Mouse (Mus musculus) WW6 (cell line): ENCODE measurements around the gene Cgnl1.
A peak's percentile ranks its signal among the peaks of the same experiment; 100 is the strongest.
"Not testable (repeated sequence)": the region's sequence is repeated elsewhere in the genome, so short reads cannot be mapped to it uniquely, and the experiment has no call there.

Experiments
- DNase-seq: peaks from one replicate; pipeline ENCODE4 v3.0.0-alpha.2; 2013; ENCODE audit warnings: low read depth, low spot score

Cgnl1 gene

GRCm38 (mm10) chr9:71623871-71624569 is 147.4 kb downstream of the Cgnl1 start:
- no peak for DNase-seq

- no peak for DNase-seq
Measured at GRCm38 (mm10) chr9:71622593-71622992, 148.8 kb downstream of the Cgnl1 start.

GRCm38 (mm10) chr9:71621968-71622367 is 149.4 kb downstream of the Cgnl1 start:
- DNase-seq, result no peak

DNA sequence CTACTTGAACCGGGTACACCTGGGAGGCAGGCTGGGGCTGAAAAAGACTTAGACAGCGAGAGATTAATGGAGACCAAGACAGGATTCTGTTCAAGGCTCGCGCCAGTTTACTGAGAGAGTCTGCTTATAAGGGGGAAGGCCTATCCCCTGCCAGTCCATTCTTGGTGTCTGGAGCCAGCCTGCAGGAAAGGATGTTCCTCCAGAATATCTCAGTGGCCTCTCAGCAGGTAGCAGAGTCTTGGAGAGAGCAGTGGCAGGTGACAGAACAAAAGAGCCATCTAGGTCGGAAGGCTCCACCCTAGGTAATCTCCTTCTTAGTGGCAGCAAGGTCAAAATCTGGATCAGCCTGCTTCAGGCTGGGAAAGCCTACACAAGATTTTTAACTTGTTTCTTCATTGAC is 151.3 kb downstream of the Cgnl1 start:
- not testable (repeated sequence) for DNase-seq

DNA sequence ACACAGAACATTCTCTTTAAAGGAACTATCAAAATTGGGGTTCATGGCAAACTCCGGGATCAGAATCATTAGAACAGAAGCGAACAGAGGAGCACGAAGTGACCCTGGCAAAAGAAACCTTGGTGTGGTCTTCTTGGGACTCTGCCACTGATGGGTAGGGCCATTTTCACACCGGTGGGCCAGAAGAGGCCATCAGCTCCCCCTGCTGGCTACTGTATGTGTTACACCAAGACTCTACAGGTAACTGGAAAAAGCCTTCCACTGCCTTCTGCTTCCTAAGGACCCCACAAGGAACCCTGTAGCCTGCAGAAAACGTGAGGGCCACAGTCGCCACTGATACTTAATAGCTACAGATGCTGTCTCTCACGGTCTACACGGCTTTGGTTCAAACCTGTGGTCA is 154.0 kb downstream of the Cgnl1 start:
- no peak for DNase-seq

- DNase-seq, result no peak
Measured at GRCm38 (mm10) chr9:71616185-71616584, 155.2 kb downstream of the Cgnl1 start.

- DNase-seq, result no peak
Measured at GRCm38 (mm10) chr9:71614643-71615042, 156.8 kb downstream of the Cgnl1 start.

DNA sequence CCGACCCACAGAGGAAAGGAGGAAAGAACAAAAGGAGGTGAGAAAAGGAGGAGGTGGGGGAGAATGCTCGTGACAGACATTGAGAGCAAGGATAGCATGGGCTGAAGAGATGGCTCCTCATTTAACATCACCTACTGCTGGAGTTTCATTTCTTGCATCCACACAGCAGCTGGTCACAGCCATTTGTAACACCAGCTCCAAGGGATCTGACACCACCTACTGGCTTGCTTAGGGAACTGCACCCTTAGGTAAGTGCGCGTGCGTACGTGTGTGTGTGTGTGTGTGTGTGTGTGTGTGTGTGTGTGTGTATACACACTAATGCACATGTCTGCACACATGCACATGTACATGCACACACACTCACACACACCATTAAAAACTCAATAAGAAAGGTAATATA is 158.4 kb downstream of the Cgnl1 start:
- DNase-seq, result no peak

- DNase-seq, result no peak
Measured at GRCm38 (mm10) chr9:71611876-71612275, 159.5 kb downstream of the Cgnl1 start.

GRCm38 (mm10) chr9:71609010-71609409 is 162.4 kb downstream of the Cgnl1 start:
- no peak for DNase-seq

DNA sequence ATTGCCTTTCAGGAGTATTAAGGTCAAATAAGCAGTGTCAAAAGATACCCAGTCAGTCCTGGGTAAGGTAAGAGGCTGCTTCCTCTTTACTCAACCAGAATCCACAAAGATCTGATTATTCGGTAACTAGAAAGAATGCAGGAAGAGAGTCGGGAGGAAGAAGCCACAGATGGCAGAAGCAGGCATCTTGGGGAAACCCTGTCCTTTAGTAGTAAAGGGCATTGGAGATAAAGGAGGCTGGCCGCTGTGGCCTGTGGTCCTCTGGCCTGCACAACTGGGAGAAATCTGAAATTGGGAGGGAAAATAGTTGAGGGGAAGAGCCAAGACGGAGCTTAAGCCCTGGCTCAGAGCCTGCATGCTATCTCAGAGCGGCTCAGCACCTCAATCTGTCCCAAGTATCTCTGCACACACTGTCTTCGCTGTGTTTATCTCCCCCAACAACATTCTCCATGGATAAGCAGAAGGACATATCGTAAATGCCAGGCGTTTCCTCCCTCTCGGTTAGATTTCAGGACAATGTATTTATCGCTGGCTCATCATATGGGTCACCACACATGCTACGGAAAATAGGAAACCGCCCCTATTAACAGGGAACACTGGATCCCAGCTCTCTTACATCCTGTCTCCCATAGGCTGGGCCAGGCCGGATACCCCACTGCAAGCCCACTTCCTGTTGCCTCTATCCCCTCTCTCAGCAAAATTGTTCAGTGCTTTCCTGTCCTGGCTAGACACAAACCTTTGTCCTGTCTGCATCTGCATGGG is 164.9 kb downstream of the Cgnl1 start:
- no peak for DNase-seq

GRCm38 (mm10) chr9:71604914-71605635 is 166.3 kb downstream of the Cgnl1 start:
- DNase-seq, result no peak

GRCm38 (mm10) chr9:71599861-71600260 is 171.5 kb downstream of the Cgnl1 start:
- no peak for DNase-seq

- no peak for DNase-seq
Measured at GRCm38 (mm10) chr9:71596888-71597287, 174.5 kb downstream of the Cgnl1 start.

- DNase-seq, result no peak
Measured at GRCm38 (mm10) chr9:71592577-71593285, 178.7 kb downstream of the Cgnl1 start.

DNA sequence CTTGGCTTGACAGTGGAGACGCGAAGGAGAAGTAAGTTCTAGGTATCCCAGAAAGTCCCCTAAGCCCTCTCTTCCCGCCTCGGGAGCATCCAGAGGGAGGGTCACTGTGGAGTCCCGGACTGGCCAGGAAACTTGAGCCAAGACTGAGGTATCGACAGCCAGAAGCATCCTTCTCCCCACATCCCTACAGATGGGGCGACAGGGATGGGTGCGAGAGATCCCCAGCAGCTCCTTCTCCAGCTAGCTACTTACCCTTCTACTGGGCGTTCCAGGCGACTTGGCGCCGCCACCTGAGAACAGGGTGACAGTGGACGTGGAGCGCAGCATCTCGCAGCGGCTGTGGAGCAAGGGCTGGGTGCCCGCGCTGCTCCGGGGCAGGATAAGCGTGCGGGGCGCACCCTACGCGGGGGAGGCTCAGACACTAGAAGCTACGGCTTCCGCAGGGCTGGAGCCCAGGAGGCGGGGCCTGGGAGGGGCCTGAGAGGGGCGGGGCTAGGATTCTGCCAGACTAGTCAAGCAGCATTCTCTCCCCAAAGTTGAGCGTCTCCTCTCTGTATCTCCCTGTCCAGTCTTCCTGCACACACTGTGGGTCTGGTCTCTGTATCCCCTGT is 179.4 kb downstream of the Cgnl1 start, which contains the start of gene Myzap:
Gene Myzap, minus strand, starts transcription at position 423 of the 611 bp plus-strand sequence.
- peak; percentile 43 for DNase-seq

DNA sequence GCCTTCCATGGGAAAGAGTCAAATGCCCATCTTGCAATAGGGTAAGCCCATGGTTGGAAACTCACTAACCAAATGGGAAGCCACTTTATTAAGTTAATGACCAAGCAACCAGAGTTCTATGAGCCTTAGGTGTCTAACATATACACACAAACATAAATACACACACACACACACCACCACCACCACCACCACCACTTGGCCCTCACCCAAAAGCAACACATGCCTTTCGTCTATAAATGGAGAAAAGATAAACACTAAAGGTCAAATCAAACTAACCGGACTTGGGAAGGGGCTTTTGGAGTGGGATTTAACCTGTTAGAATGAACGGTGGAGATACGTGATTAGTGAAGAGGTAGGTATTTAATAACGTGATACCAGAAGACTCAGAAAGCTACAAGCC is 180.3 kb downstream of the Cgnl1 start:
- DNase-seq, result no peak

DNA sequence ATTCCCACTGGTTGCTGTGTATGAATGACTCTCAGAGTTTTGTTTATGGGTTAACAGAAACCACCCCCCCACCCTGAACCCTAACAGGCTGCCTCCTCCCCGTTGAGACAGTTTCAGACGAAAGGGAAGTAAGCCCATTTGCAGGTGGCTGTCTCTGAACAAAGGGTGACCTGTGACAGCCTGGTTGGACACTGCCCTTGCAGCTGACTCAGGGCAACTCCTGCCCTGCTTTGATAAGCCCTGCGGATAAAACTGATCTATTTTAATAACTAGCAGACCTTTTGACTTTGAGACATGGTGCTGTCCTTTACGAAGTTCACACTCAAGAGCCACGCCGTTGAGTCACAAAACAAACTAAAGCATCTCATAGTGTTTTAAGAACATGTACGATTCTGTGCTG is 181.6 kb downstream of the Cgnl1 start:
- no peak for DNase-seq

- DNase-seq, result no peak
Measured at GRCm38 (mm10) chr9:71588930-71589592, 182.3 kb downstream of the Cgnl1 start.

- no peak for DNase-seq
Measured at GRCm38 (mm10) chr9:71586408-71586807, 185.0 kb downstream of the Cgnl1 start.

DNA sequence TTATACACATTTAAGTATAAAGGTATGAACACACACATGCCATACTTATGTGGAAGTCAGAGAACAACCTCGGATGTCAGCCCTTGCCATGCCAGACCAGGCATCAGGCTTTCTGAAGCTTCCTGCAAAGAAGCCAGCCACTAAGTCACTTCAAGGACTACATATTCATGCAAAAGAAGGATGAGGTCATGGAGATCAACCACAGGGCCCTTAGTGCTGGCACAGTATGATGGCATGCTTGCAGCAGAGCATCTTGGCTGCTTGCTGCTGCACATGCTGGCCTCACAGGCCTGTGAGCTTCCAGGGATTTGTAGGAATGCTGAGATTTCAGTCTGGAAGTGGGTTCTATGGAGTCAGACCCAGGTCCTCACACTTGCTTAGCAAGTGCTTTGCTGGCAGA is 188.6 kb downstream of the Cgnl1 start:
- DNase-seq, result no peak
